Mouse (Mus musculus) central nervous system, embryonic 11.5 days (tissue): Measurements from ENCODE around the gene Vat1l. TPM values are rescaled to one million over a fixed set of nuclear protein-coding genes. Genes with fewer than 3 reads are reported as not detected.

Source experiments
- polyA plus RNA-seq: library from polyadenylated mRNA; depleted of rRNA; stranded (reverse); fragments of >200 nt; gene quantifications from 2 replicates; pipeline ENCODE4 v1.2.3, GENCODE M21; 2012; rRNA removed

Vat1l gene
- 21.0 and 24.0 TPM in 2 replicates for polyA plus RNA-seq

GRCm38 (mm10) chr8:114205221-114205901 is at the start of gene Vat1l:
Vat1l (plus strand) TSS chr8:114205612.

DNA sequence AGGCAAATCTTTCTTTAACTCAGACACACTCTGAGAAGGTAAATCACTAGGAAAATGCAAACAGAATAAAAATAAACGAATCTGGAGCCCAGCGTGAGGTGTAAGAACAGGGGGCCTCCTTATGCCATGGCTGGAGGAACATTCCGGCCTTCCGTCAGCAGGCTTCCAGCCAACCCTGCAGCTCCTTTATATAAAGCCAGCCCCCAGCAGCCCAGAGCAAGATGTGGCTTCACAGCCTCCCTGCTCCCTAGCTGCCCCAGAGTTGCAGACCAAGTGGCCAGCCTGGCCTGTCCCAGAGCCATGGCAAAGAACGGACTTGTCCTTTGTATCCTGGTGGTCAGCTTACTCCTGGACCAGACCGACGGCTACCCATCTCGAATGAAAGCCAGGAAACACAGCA is 212.4 kb downstream of the Vat1l start, which contains the start of gene Clec3a:
Gene Clec3a, plus strand, starts transcription at position 301 of the 400 bp plus-strand sequence.

Other genes with a start within 250 kb of the Vat1l start
- 7.3 and 9.5 TPM in 2 replicates for gene Nudt7, start 72.1 kb upstream of the Vat1l start, polyA plus RNA-seq
- 0.35 and 0.45 TPM in 2 replicates for gene Clec3a, start 212.5 kb downstream of the Vat1l start, polyA plus RNA-seq
- 8.6 and 9.1 TPM in 2 replicates for gene Wwox, start 234.0 kb downstream of the Vat1l start, polyA plus RNA-seq